Mouse (Mus musculus): ENCODE results near the gene Cdk15. TPM values are rescaled to one million over a fixed set of nuclear protein-coding genes. Genes with fewer than 3 reads are reported as not detected.

Gene Cdk15
- polyA plus RNA-seq (2015; fragmentation: Nextera tagmentation; extraction: Ambion mirVana), result 0.20 and 0.47 TPM in 2 replicates

GRCm38 (mm10) chr1:59256751-59257231, at the start of gene Cdk15:
Gene Cdk15, plus strand, starts transcription at chr1:59256906.
- no peak for ATAC-seq (replicated peaks)
- Histone ChIP-seq H3K4me3 (no peak within 1 kb of the TSS), H3K9ac (replicated peaks) (no peak within 1 kb of the TSS), H3K4me1 (peaks cover 3% of the 10 kb centered on the region; the same call in 1 of the 2 replicates), H3K27ac (replicated peaks) (no peak within 1 kb of the TSS), H3K9me3 (no peaks in the 10 kb centered on the region), H3K4me2 (replicated peaks) (no peak within 1 kb of the TSS), H3K27me3 (no peaks in the 10 kb centered on the region), H3K36me3 (no peaks in the 10 kb centered on the region)
- WGBS, result 28% methylated on average over 13 of the region's 13 CpGs

GRCm38 (mm10) chr1:59208331-59208730, 48.4 kb upstream of the Cdk15 start:
- H3K9me3 ChIP-seq, result no peaks in the 10 kb centered on the region
- H3K4me2 ChIP-seq (replicated peaks), result no peak overlapping the region
- H3K4me3 ChIP-seq, result no peak overlapping the region
- ATAC-seq (replicated peaks), result no peak
- H3K27me3 ChIP-seq, result no peaks in the 10 kb centered on the region
- H3K9ac ChIP-seq (replicated peaks), result no peak overlapping the region
- no peak overlapping the region for H3K27ac ChIP-seq (replicated peaks)
- H3K36me3 ChIP-seq, result peaks cover 9% of the 10 kb centered on the region; the same call in 1 of the 2 replicates
- H3K4me1 ChIP-seq, result no peaks in the 10 kb centered on the region
- WGBS, result 92% methylated on average over 1 of the region's 1 CpGs

- ATAC-seq (replicated peaks), result no peak
- Histone ChIP-seq H3K27ac (replicated peaks) (no peak overlapping the region), H3K27me3 (no peaks in the 10 kb centered on the region), H3K4me2 (replicated peaks) (no peak overlapping the region), H3K9me3 (no peaks in the 10 kb centered on the region), H3K4me3 (no peak overlapping the region), H3K4me1 (no peaks in the 10 kb centered on the region), H3K9ac (replicated peaks) (no peak overlapping the region), H3K36me3 (peaks cover 9% of the 10 kb centered on the region; the same call in 1 of the 2 replicates)
- 86% methylated on average over 4 of the region's 4 CpGs for WGBS
These were observed 45.1 kb upstream of the Cdk15 start for GRCm38 (mm10) chr1:59211651-59212050.

GRCm38 (mm10) chr1:59212076-59212779, 44.5 kb upstream of the Cdk15 start:
- Histone ChIP-seq H3K27me3 (no peaks in the 10 kb centered on the region), H3K4me2 (replicated peaks) (no peak overlapping the region), H3K4me3 (no peak overlapping the region), H3K9ac (replicated peaks) (no peak overlapping the region), H3K9me3 (no peaks in the 10 kb centered on the region), H3K27ac (replicated peaks) (no peak overlapping the region), H3K36me3 (peaks cover 7% of the 10 kb centered on the region; the same call in 1 of the 2 replicates), H3K4me1 (no peaks in the 10 kb centered on the region)
- no peak for ATAC-seq (replicated peaks)
- WGBS, result 94% methylated on average over 5 of the region's 5 CpGs

- Histone ChIP-seq H3K9me3 (no peaks in the 10 kb centered on the region), H3K36me3 (peaks cover 7% of the 10 kb centered on the region; the same call in 1 of the 2 replicates), H3K27ac (replicated peaks) (no peak overlapping the region), H3K4me3 (no peak overlapping the region), H3K9ac (replicated peaks) (no peak overlapping the region), H3K27me3 (no peaks in the 10 kb centered on the region), H3K4me2 (replicated peaks) (no peak overlapping the region), H3K4me1 (no peaks in the 10 kb centered on the region)
- no peak for ATAC-seq (replicated peaks)
- WGBS, result no CpG with 5 or more reads among the region's 1 CpGs
These were observed 43.8 kb upstream of the Cdk15 start for GRCm38 (mm10) chr1:59212951-59213350.

- H3K27ac ChIP-seq (replicated peaks), result no peak overlapping the region
- 87% methylated on average over 11 of the region's 11 CpGs for WGBS
- H3K4me1 ChIP-seq, result no peaks in the 10 kb centered on the region
- no peaks in the 10 kb centered on the region for H3K9me3 ChIP-seq
- H3K27me3 ChIP-seq, result no peaks in the 10 kb centered on the region
- H3K4me3 ChIP-seq, result no peak overlapping the region
- H3K4me2 ChIP-seq (replicated peaks), result no peak overlapping the region
- H3K36me3 ChIP-seq, result 0 out of 2 replicates have a peak, but pooled peaks cover 2% of the 10 kb centered on the region
- ATAC-seq (replicated peaks), result no peak
- H3K9ac ChIP-seq (replicated peaks), result no peak overlapping the region
These were observed 41.3 kb upstream of the Cdk15 start for GRCm38 (mm10) chr1:59215446-59215845.

- WGBS, result 69% methylated on average over 3 of the region's 3 CpGs
- Histone ChIP-seq H3K27me3 (no peaks in the 10 kb centered on the region), H3K4me2 (replicated peaks) (no peak overlapping the region), H3K9ac (replicated peaks) (no peak overlapping the region), H3K27ac (replicated peaks) (no peak overlapping the region), H3K9me3 (no peaks in the 10 kb centered on the region), H3K4me3 (no peak overlapping the region), H3K36me3 (no peaks in the 10 kb centered on the region), H3K4me1 (0 out of 2 replicates have a peak, but pooled peaks cover 3% of the 10 kb centered on the region)
- ATAC-seq (replicated peaks), result no peak
These were observed 36.3 kb upstream of the Cdk15 start for GRCm38 (mm10) chr1:59220371-59220770.

GRCm38 (mm10) chr1:59221591-59221990, 35.1 kb upstream of the Cdk15 start:
- WGBS, result 86% methylated on average over 2 of the region's 2 CpGs

GRCm38 (mm10) chr1:59222101-59222825, 34.4 kb upstream of the Cdk15 start:
- Histone ChIP-seq H3K9me3 (no peaks in the 10 kb centered on the region), H3K4me2 (replicated peaks) (no peak overlapping the region), H3K27me3 (no peaks in the 10 kb centered on the region), H3K9ac (replicated peaks) (no peak overlapping the region), H3K36me3 (no peaks in the 10 kb centered on the region), H3K27ac (replicated peaks) (peak overlapping the region; percentile 52), H3K4me1 (0 out of 2 replicates have a peak, but pooled peaks cover 3% of the 10 kb centered on the region), H3K4me3 (no peak overlapping the region)
- WGBS, result 88% methylated on average over 7 of the region's 7 CpGs
- ATAC-seq (replicated peaks), result peak; percentile 43

More at GRCm38 (mm10) chr1:59221591-59221990, 35.1 kb upstream of the Cdk15 start:
- Histone ChIP-seq H3K9me3 (no peaks in the 10 kb centered on the region), H3K9ac (replicated peaks) (no peak overlapping the region), H3K36me3 (no peaks in the 10 kb centered on the region), H3K4me2 (replicated peaks) (no peak overlapping the region), H3K4me1 (0 out of 2 replicates have a peak, but pooled peaks cover 3% of the 10 kb centered on the region), H3K4me3 (no peak overlapping the region), H3K27me3 (no peaks in the 10 kb centered on the region), H3K27ac (replicated peaks) (peak overlapping the region; percentile 25; the same call in 1 of the 2 replicates)
- no peak for ATAC-seq (replicated peaks)

- WGBS, result 91% methylated on average over 7 of the region's 7 CpGs
- H3K36me3 ChIP-seq, result no peaks in the 10 kb centered on the region
- ATAC-seq (replicated peaks), result no peak
These were observed 28.2 kb upstream of the Cdk15 start for GRCm38 (mm10) chr1:59228552-59228951.

GRCm38 (mm10) chr1:59229187-59229586, 27.5 kb upstream of the Cdk15 start:
- 40% methylated on average over 4 of the region's 4 CpGs for WGBS
- no peak overlapping the region for H3K4me3 ChIP-seq
- no peak overlapping the region for H3K27ac ChIP-seq (replicated peaks)
- H3K4me1 ChIP-seq, result no peaks in the 10 kb centered on the region
- no peak overlapping the region for H3K9ac ChIP-seq (replicated peaks)
- H3K9me3 ChIP-seq, result no peaks in the 10 kb centered on the region
- no peak for ATAC-seq (replicated peaks)
- H3K36me3 ChIP-seq, result no peaks in the 10 kb centered on the region
- H3K4me2 ChIP-seq (replicated peaks), result no peak overlapping the region
- H3K27me3 ChIP-seq, result no peaks in the 10 kb centered on the region

More at GRCm38 (mm10) chr1:59228552-59228951, 28.2 kb upstream of the Cdk15 start:
- no peaks in the 10 kb centered on the region for H3K4me1 ChIP-seq
- H3K4me2 ChIP-seq (replicated peaks), result no peak overlapping the region
- no peak overlapping the region for H3K9ac ChIP-seq (replicated peaks)
- H3K27ac ChIP-seq (replicated peaks), result no peak overlapping the region
- no peaks in the 10 kb centered on the region for H3K27me3 ChIP-seq
- H3K9me3 ChIP-seq, result no peaks in the 10 kb centered on the region
- no peak overlapping the region for H3K4me3 ChIP-seq

- under 1% methylated on average over 58 of the region's 58 CpGs for WGBS
- H3K4me3 ChIP-seq, result peak within 1 kb of the TSS; percentile 84
- peak; percentile 98 for ATAC-seq (replicated peaks)
These were observed 19.8 kb upstream of the Cdk15 start, which contains the start of gene Als2 for GRCm38 (mm10) chr1:59236856-59237441. Gene Als2, minus strand, starts transcription at chr1:59237231.

More at GRCm38 (mm10) chr1:59236856-59237441, 19.8 kb upstream of the Cdk15 start, which contains the start of gene Als2:
- no peaks in the 10 kb centered on the region for H3K36me3 ChIP-seq
- H3K27ac ChIP-seq (replicated peaks), result peak within 1 kb of the TSS; percentile 73
- H3K4me1 ChIP-seq, result peaks cover 12% of the 10 kb centered on the region
- H3K9me3 ChIP-seq, result no peaks in the 10 kb centered on the region
- peak within 1 kb of the TSS; percentile 75 for H3K9ac ChIP-seq (replicated peaks)
- H3K4me2 ChIP-seq (replicated peaks), result peak within 1 kb of the TSS; percentile 52
- no peaks in the 10 kb centered on the region for H3K27me3 ChIP-seq

All from forebrain, embryonic 15.5 days (tissue).